In the genomic region with DNA sequence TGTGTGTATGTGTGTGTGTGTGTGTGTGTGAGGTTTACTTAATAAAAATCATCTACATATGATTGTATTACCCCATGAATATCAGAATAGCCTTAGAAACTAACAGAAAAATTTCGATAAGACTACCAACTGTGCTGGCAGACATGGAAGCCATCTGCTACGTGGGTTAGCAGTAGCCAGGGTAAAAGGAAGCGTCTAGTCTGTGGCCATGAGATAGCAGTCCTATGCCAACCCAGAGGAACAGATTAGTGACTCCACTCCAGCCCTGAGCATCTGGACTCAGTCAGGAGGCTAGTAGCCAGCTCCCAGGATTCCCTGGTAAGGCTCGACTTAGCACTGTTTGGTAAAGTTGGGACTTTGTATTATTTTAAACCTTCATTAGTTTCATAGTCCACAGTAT, we compare ENCODE assay signal across 30 mouse cellular contexts.
DNase-seq lines count a peak whose midpoint lies in the region; ATAC-seq and TF ChIP-seq lines count a peak whose summit lies in the region.
"Had no signal": no experiment of that assay in that cellular context is flagged by ENCODE, and none has a peak within 500 bp of the region (broad histone marks: within the 10 kb centered on the region; RNA-seq: fewer than 3 reads in every experiment).

No protein-coding gene starts in this region.

- H3K27ac ChIP-seq in forebrain, postnatal 0 days (ENCODE audit: low read depth, low read length): no peak overlapping the region
- no peak overlapping the region for H3K27ac ChIP-seq in forebrain, embryonic 14.5 days (ENCODE audit: low read depth, low read length)
- no peak overlapping the region for H3K27ac ChIP-seq in thymus, adult 2 months (ENCODE audit: control insufficient read depth, insufficient read depth, low read length)
- H3K27ac ChIP-seq: embryonic facial prominence, embryonic 13.5 days; forebrain, embryonic 10.5 days; heart, adult 2 months; hindbrain, embryonic 14.5 days; left cerebral cortex, adult 2 months; liver, embryonic 12.5 days; midbrain, embryonic 12.5 days; neural tube, embryonic 13.5 days had no signal

- no peak for TF ChIP-seq CTCF in forebrain, postnatal 0 days (IDR thresholded peaks at IDR 0.05; ENCODE audit: low read depth)
- no peak for TF ChIP-seq CTCF in thymus, adult 2 months (IDR thresholded peaks at IDR 0.05; ENCODE audit: borderline replicate concordance, control insufficient read depth, extremely low read depth, insufficient read depth, low read length, poor library complexity)

- WGBS in forebrain, postnatal 0 days: 56% methylated on average over 4 of the region's 4 CpGs
- WGBS in forebrain, embryonic 14.5 days: 87% methylated on average over 4 of the region's 4 CpGs
- 88% methylated on average over 4 of the region's 4 CpGs for WGBS in thymus, adult 2 months

- H3K9me3 ChIP-seq in forebrain, postnatal 0 days (ENCODE audit: low read length): no peaks in the 10 kb centered on the region
- H3K9me3 ChIP-seq in forebrain, embryonic 14.5 days (replicated peaks; ENCODE audit: control insufficient read depth, low read length): no peaks in the 10 kb centered on the region
- H3K9me3 ChIP-seq: embryonic facial prominence, embryonic 13.5 days; forebrain, embryonic 10.5 days; heart, embryonic 12.5 days; liver, embryonic 12.5 days; midbrain, embryonic 12.5 days; neural tube, embryonic 13.5 days had no signal

- peak; percentile 6 for DNase-seq in cerebellum, adult 9-11 months
- DNase-seq in cerebellum, adult 11-12 months: no peak
- DNase-seq in forebrain, postnatal 0 days: no peak
- no peak for DNase-seq in forebrain, embryonic 14.5 days (ENCODE audit: low spot score)
- peak; percentile 17 for DNase-seq in layer of hippocampus, adult 9-11 months
- DNase-seq in layer of hippocampus, adult 11-12 months (ENCODE audit: low spot score): no peak
- DNase-seq in brain, adult 2 months (ENCODE audit: low read depth, low spot score): peak; percentile 45
- DNase-seq in thymus, adult 2 months: no peak
- DNase-seq: adrenal gland, postnatal 10 days; gastrocnemius, postnatal 25 days; heart, adult 2 months; heart, postnatal 4 days; kidney, adult 11 months; kidney, postnatal 14 days; liver, postnatal 0 days; lung, postnatal 36 days; right cerebral cortex, postnatal 25 days; spleen, adult 18-20 months; thymus, postnatal 36 days had no signal

- no peak overlapping the region for H3K9ac ChIP-seq in forebrain, postnatal 0 days
- H3K9ac ChIP-seq in forebrain, embryonic 14.5 days (ENCODE audit: low read length): no peak overlapping the region
- H3K9ac ChIP-seq: embryonic facial prominence, embryonic 13.5 days; heart, embryonic 12.5 days; hindbrain, embryonic 14.5 days; liver, embryonic 12.5 days; liver, postnatal 0 days; midbrain, embryonic 12.5 days; neural tube, embryonic 13.5 days had no signal

- no peaks in the 10 kb centered on the region for H3K4me1 ChIP-seq in forebrain, postnatal 0 days (ENCODE audit: insufficient read depth)
- H3K4me1 ChIP-seq in forebrain, embryonic 14.5 days (ENCODE audit: control insufficient read depth, insufficient read depth, low read length): no peaks in the 10 kb centered on the region
- no peaks in the 10 kb centered on the region for H3K4me1 ChIP-seq in thymus, adult 2 months (replicated peaks; ENCODE audit: control insufficient read depth, insufficient read depth, low read length)
- H3K4me1 ChIP-seq: embryonic facial prominence, embryonic 13.5 days; forebrain, embryonic 10.5 days; heart, embryonic 12.5 days; liver, embryonic 12.5 days; midbrain, embryonic 12.5 days; neural tube, embryonic 13.5 days had no signal

- H3K4me2 ChIP-seq in forebrain, postnatal 0 days (ENCODE audit: low read depth): no peak overlapping the region
- no peak overlapping the region for H3K4me2 ChIP-seq in forebrain, embryonic 14.5 days (ENCODE audit: low read length)
- H3K4me2 ChIP-seq: embryonic facial prominence, embryonic 13.5 days; heart, embryonic 12.5 days; hindbrain, embryonic 14.5 days; liver, embryonic 12.5 days; midbrain, embryonic 12.5 days; neural tube, embryonic 13.5 days had no signal

- H3K4me3 ChIP-seq in forebrain, postnatal 0 days (ENCODE audit: low read depth, low read length): no peak overlapping the region
- no peak overlapping the region for H3K4me3 ChIP-seq in forebrain, embryonic 14.5 days (ENCODE audit: low read depth, low read length)
- no peak overlapping the region for H3K4me3 ChIP-seq in thymus, adult 2 months (ENCODE audit: control insufficient read depth, insufficient read depth, low read length)
- H3K4me3 ChIP-seq: embryonic facial prominence, embryonic 13.5 days; forebrain, embryonic 10.5 days; heart, adult 2 months; heart, embryonic 12.5 days; left cerebral cortex, adult 2 months; liver, embryonic 12.5 days; midbrain, embryonic 12.5 days; neural tube, embryonic 13.5 days had no signal

- no peaks in the 10 kb centered on the region for H3K27me3 ChIP-seq in forebrain, postnatal 0 days (ENCODE audit: insufficient read depth, low read length)
- H3K27me3 ChIP-seq in forebrain, embryonic 14.5 days (replicated peaks; ENCODE audit: control insufficient read depth, insufficient read depth, low read length): no peaks in the 10 kb centered on the region
- H3K27me3 ChIP-seq in thymus, adult 2 months (ENCODE audit: control insufficient read depth, insufficient read depth, low read length): no peaks in the 10 kb centered on the region
- H3K27me3 ChIP-seq: embryonic facial prominence, embryonic 13.5 days; heart, embryonic 12.5 days; liver, embryonic 12.5 days; midbrain, embryonic 12.5 days; neural tube, embryonic 13.5 days; Patski had no signal

- no peaks in the 10 kb centered on the region for H3K36me3 ChIP-seq in forebrain, postnatal 0 days (ENCODE audit: insufficient read depth)
- no peaks in the 10 kb centered on the region for H3K36me3 ChIP-seq in forebrain, embryonic 14.5 days (ENCODE audit: control insufficient read depth, insufficient read depth, low read length)
- no peaks in the 10 kb centered on the region for H3K36me3 ChIP-seq in thymus, adult 2 months (ENCODE audit: control insufficient read depth, insufficient read depth, low read length)
- H3K36me3 ChIP-seq: embryonic facial prominence, embryonic 13.5 days; forebrain, embryonic 10.5 days; heart, embryonic 12.5 days; liver, embryonic 12.5 days; midbrain, embryonic 12.5 days; neural tube, embryonic 13.5 days had no signal

- ATAC-seq in forebrain, postnatal 0 days: peak; percentile 29; the same call in 1 of the 2 replicates
- ATAC-seq in forebrain, embryonic 14.5 days: no peak
- ATAC-seq: forebrain, embryonic 16.5 days; inflammation-experienced regulatory T-cells, adult 6 months; liver, embryonic 12.5 days; liver, postnatal 0 days; Patski had no signal

- no peak for TF ChIP-seq POLR2A in thymus, adult 2 months (IDR thresholded peaks at IDR 0.05; ENCODE audit: control insufficient read depth, extremely low read depth, insufficient read depth, low read length, poor library complexity)

Comparison
In these comparisons a context has a peak if more than half of its experiments do, and no peak if none do; other contexts are left out.
1. DNase-seq: peak in cerebellum, adult 9-11 months (single experiment), layer of hippocampus, adult 9-11 months (single experiment) and brain, adult 2 months (single experiment); none in cerebellum, adult 11-12 months (single experiment), forebrain, postnatal 0 days (single experiment), forebrain, embryonic 14.5 days (single experiment), layer of hippocampus, adult 11-12 months (single experiment) and thymus, adult 2 months (single experiment).